Mouse (Mus musculus) cortical plate, adult 2 months (tissue): ENCODE results near the gene Gse1.

Experiments
- CTCF ChIP-seq: fragments of 200-500 bp; IDR thresholded peaks from 2 replicates; pipeline ENCODE4 v1.5.1; 2011; ENCODE audit warnings: mild to moderate bottlenecking, control low read depth, low read length; ENCODE audit not compliant: insufficient read depth; ENCODE audit errors: extremely low read depth
- POLR2A ChIP-seq: fragments of 200-500 bp; IDR thresholded peaks from 2 replicates; pipeline ENCODE4 v1.6.1; 2011; ENCODE audit warnings: mild to moderate bottlenecking, low read length, control low read depth; ENCODE audit not compliant: insufficient read depth; ENCODE audit errors: extremely low read depth

GRCm38 (mm10) chr8:120472230-120472629 lies 244.0 kb downstream of the Gse1 start:
- TF ChIP-seq POLR2A (no peak), CTCF (no peak)
